Mouse (Mus musculus): ENCODE data around the gene Atg16l1. TPM values are rescaled to one million over a fixed set of nuclear protein-coding genes. Genes with fewer than 3 reads are reported as not detected.
"Not testable (repeated sequence)": the region's sequence is repeated elsewhere in the genome, so short reads cannot be mapped to it uniquely, and the experiment has no call there.

The Atg16l1 gene
- total RNA-seq, 1 experiment, result 63.4 TPM

- TF ChIP-seq HCFC1 (IDR thresholded peaks at IDR 0.05; ENCODE audit: borderline replicate concordance, insufficient read depth, low read length) (no peak), ZNF384 (IDR thresholded peaks at IDR 0.05; ENCODE audit: low read depth, low read length) (no peak), ZC3H11A (IDR thresholded peaks at IDR 0.05; ENCODE audit: borderline replicate concordance, low read depth, low read length) (no peak)
- in situ Hi-C loops (cut with MboI; ENCODE audit: low sequenced_read_pairs in 2 of 2, unreplicated experiment in 2 of 2), result no loop called here
- H3K4me1 ChIP-seq (ENCODE audit: control insufficient read depth in 2 of 2, insufficient read depth in 2 of 2, low read length in 2 of 2, poor library complexity in 1 of 2), result no peaks in the 10 kb centered on the region
- H3K9ac ChIP-seq (ENCODE audit: insufficient read depth, low read depth, low read length, poor library complexity, severe bottlenecking), result no peak overlapping the region
- H3K4me3 ChIP-seq (ENCODE audit: insufficient read depth in 1 of 2, low read depth in 1 of 2, low read length in 2 of 2, poor library complexity in 1 of 2, severe bottlenecking in 1 of 2), result no peak overlapping the region
- DNase-seq (ENCODE audit: low read depth, low spot score), result no peak
- H3K27ac ChIP-seq (ENCODE audit: insufficient read depth, low read depth, low read length, poor library complexity, severe bottlenecking), result no peak overlapping the region
- no peaks in the 10 kb centered on the region for H3K36me3 ChIP-seq (ENCODE audit: control insufficient read depth, insufficient read depth, low read length, poor library complexity, severe bottlenecking)
- no peaks in the 10 kb centered on the region for H3K9me3 ChIP-seq (ENCODE audit: control insufficient read depth, insufficient read depth, low read depth, low read length)
Measured at GRCm38 (mm10) chr1:87813681-87814080, 58.0 kb downstream of the Atg16l1 start.

DNA sequence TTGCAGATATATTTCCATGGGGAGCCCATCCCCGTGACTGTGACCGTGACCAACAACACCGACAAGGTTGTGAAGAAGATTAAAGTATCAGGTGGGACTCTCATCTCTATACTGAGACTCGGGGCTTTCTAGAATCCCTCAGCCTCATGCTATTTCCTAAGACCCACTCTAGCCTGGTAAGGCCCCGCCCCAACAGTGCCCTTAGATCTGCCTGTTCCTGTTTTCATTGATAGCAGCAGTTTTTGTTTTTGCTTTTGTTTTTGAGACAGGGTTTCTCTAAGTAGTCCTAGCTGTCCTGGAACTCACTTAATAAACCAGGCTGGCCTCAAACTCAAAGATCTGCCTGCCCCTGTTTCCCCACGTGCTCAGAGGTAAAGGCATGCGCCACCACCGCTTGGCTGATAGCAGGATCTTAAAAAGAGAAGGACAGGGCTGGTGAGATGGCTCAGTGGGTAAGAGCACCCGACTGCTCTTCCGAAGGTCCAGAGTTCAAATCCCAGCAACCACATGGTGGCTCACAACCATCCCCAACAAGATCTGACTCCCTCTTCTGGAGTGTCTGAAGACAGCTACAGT is 68.8 kb downstream of the Atg16l1 start:
- no peak for DNase-seq (ENCODE audit: low read depth, low spot score)
- TF ChIP-seq MAFK (IDR thresholded peaks at IDR 0.05; ENCODE audit: insufficient read depth, low read depth, low read length) (no peak), CHD2 (IDR thresholded peaks at IDR 0.05; ENCODE audit: low read depth, low read length) (no peak), ZC3H11A (IDR thresholded peaks at IDR 0.05; ENCODE audit: borderline replicate concordance, low read depth, low read length) (no peak), ZNF384 (IDR thresholded peaks at IDR 0.05; ENCODE audit: low read depth, low read length) (no peak), HCFC1 (IDR thresholded peaks at IDR 0.05; ENCODE audit: borderline replicate concordance, insufficient read depth, low read length) (no peak)
- no peak overlapping the region for H3K9ac ChIP-seq (ENCODE audit: insufficient read depth, low read depth, low read length, poor library complexity, severe bottlenecking)
- peaks cover 0 to 5% of the 10 kb centered on the region in 2 experiments; a peak in 1 of 4 replicates for H3K4me1 ChIP-seq (ENCODE audit: control insufficient read depth in 2 of 2, insufficient read depth in 2 of 2, low read length in 2 of 2, poor library complexity in 1 of 2)
- no peaks in the 10 kb centered on the region for H3K36me3 ChIP-seq (ENCODE audit: control insufficient read depth, insufficient read depth, low read length, poor library complexity, severe bottlenecking)
- no peak overlapping the region for H3K27ac ChIP-seq (ENCODE audit: insufficient read depth, low read depth, low read length, poor library complexity, severe bottlenecking)
- H3K9me3 ChIP-seq (ENCODE audit: control insufficient read depth, insufficient read depth, low read depth, low read length), result no peaks in the 10 kb centered on the region
- no peak overlapping the region for H3K4me3 ChIP-seq (ENCODE audit: insufficient read depth in 1 of 2, low read depth in 1 of 2, low read length in 2 of 2, poor library complexity in 1 of 2, severe bottlenecking in 1 of 2)
- in situ Hi-C loops (cut with MboI; ENCODE audit: low sequenced_read_pairs in 2 of 2, unreplicated experiment in 2 of 2), result no loop called here

GRCm38 (mm10) chr1:87825281-87825680 is 69.6 kb downstream of the Atg16l1 start:
- peaks cover 0 to 5% of the 10 kb centered on the region in 2 experiments; a peak in 1 of 4 replicates for H3K4me1 ChIP-seq (ENCODE audit: control insufficient read depth in 2 of 2, insufficient read depth in 2 of 2, low read length in 2 of 2, poor library complexity in 1 of 2)
- no peaks in the 10 kb centered on the region for H3K9me3 ChIP-seq (ENCODE audit: control insufficient read depth, insufficient read depth, low read depth, low read length)
- H3K9ac ChIP-seq (ENCODE audit: insufficient read depth, low read depth, low read length, poor library complexity, severe bottlenecking), result no peak overlapping the region
- no peaks in the 10 kb centered on the region for H3K36me3 ChIP-seq (ENCODE audit: control insufficient read depth, insufficient read depth, low read length, poor library complexity, severe bottlenecking)
- no peak overlapping the region for H3K27ac ChIP-seq (ENCODE audit: insufficient read depth, low read depth, low read length, poor library complexity, severe bottlenecking)
- in situ Hi-C loops (cut with MboI; ENCODE audit: low sequenced_read_pairs in 2 of 2, unreplicated experiment in 2 of 2), result no loop called here
- no peak for DNase-seq (ENCODE audit: low read depth, low spot score)
- TF ChIP-seq ZC3H11A (IDR thresholded peaks at IDR 0.05; ENCODE audit: borderline replicate concordance, low read depth, low read length) (peak; percentile 45; the same call in 1 of the 2 replicates), ZNF384 (IDR thresholded peaks at IDR 0.05; ENCODE audit: low read depth, low read length) (no peak)
- H3K4me3 ChIP-seq (ENCODE audit: insufficient read depth in 1 of 2, low read depth in 1 of 2, low read length in 2 of 2, poor library complexity in 1 of 2, severe bottlenecking in 1 of 2), result no peak overlapping the region

DNA sequence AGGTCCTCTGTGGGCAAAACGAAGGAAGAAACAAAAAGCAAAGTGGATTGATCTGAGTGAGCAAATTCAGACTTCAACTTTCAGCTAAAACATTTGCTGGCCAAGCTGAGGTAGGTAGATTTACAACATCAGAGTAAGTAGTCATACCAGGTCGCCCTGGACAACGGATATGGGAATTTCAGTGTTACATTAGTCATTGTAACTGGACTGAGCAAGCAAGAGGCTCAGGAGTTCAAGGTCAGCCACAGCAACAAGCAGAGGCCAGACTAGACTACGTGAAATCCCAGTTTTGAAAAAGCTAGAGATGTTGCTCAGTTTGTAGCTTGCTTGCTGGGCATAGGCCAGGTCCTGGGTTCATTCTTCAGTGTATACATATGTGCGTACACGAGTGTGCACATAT is 70.3 kb downstream of the Atg16l1 start:
- no peak overlapping the region for H3K27ac ChIP-seq (ENCODE audit: insufficient read depth, low read depth, low read length, poor library complexity, severe bottlenecking)
- H3K36me3 ChIP-seq (ENCODE audit: control insufficient read depth, insufficient read depth, low read length, poor library complexity, severe bottlenecking), result no peaks in the 10 kb centered on the region
- no peak for DNase-seq (ENCODE audit: low read depth, low spot score)
- H3K4me1 ChIP-seq (ENCODE audit: control insufficient read depth in 2 of 2, insufficient read depth in 2 of 2, low read length in 2 of 2, poor library complexity in 1 of 2), result peaks cover 0 to 5% of the 10 kb centered on the region in 2 experiments; a peak in 1 of 4 replicates
- in situ Hi-C loops (cut with MboI; ENCODE audit: low sequenced_read_pairs in 2 of 2, unreplicated experiment in 2 of 2), result no loop called here
- no peak overlapping the region for H3K9ac ChIP-seq (ENCODE audit: insufficient read depth, low read depth, low read length, poor library complexity, severe bottlenecking)
- H3K4me3 ChIP-seq (ENCODE audit: insufficient read depth in 1 of 2, low read depth in 1 of 2, low read length in 2 of 2, poor library complexity in 1 of 2, severe bottlenecking in 1 of 2), result no peak overlapping the region
- TF ChIP-seq ZNF384 (IDR thresholded peaks at IDR 0.05; ENCODE audit: low read depth, low read length) (no peak), MAFK (IDR thresholded peaks at IDR 0.05; ENCODE audit: insufficient read depth, low read depth, low read length) (no peak), CHD2 (IDR thresholded peaks at IDR 0.05; ENCODE audit: low read depth, low read length) (no peak), HCFC1 (IDR thresholded peaks at IDR 0.05; ENCODE audit: borderline replicate concordance, insufficient read depth, low read length) (no peak), ZC3H11A (IDR thresholded peaks at IDR 0.05; ENCODE audit: borderline replicate concordance, low read depth, low read length) (no peak)
- H3K9me3 ChIP-seq (ENCODE audit: control insufficient read depth, insufficient read depth, low read depth, low read length), result no peaks in the 10 kb centered on the region

- in situ Hi-C loops (cut with MboI; ENCODE audit: low sequenced_read_pairs in 2 of 2, unreplicated experiment in 2 of 2), result no loop called here
- TF ChIP-seq CHD2 (IDR thresholded peaks at IDR 0.05; ENCODE audit: low read depth, low read length) (no peak), ZC3H11A (IDR thresholded peaks at IDR 0.05; ENCODE audit: borderline replicate concordance, low read depth, low read length) (no peak), HCFC1 (IDR thresholded peaks at IDR 0.05; ENCODE audit: borderline replicate concordance, insufficient read depth, low read length) (no peak), MAFK (IDR thresholded peaks at IDR 0.05; ENCODE audit: insufficient read depth, low read depth, low read length) (no peak), ZNF384 (IDR thresholded peaks at IDR 0.05; ENCODE audit: low read depth, low read length) (no peak)
- H3K27ac ChIP-seq (ENCODE audit: insufficient read depth, low read depth, low read length, poor library complexity, severe bottlenecking), result no peak overlapping the region
- peaks cover 0 to 5% of the 10 kb centered on the region in 2 experiments; a peak in 1 of 4 replicates for H3K4me1 ChIP-seq (ENCODE audit: control insufficient read depth in 2 of 2, insufficient read depth in 2 of 2, low read length in 2 of 2, poor library complexity in 1 of 2)
- no peak overlapping the region for H3K4me3 ChIP-seq (ENCODE audit: insufficient read depth in 1 of 2, low read depth in 1 of 2, low read length in 2 of 2, poor library complexity in 1 of 2, severe bottlenecking in 1 of 2)
- no peak overlapping the region for H3K9ac ChIP-seq (ENCODE audit: insufficient read depth, low read depth, low read length, poor library complexity, severe bottlenecking)
- no peaks in the 10 kb centered on the region for H3K9me3 ChIP-seq (ENCODE audit: control insufficient read depth, insufficient read depth, low read depth, low read length)
- DNase-seq (ENCODE audit: low read depth, low spot score), result no peak
- H3K36me3 ChIP-seq (ENCODE audit: control insufficient read depth, insufficient read depth, low read length, poor library complexity, severe bottlenecking), result no peaks in the 10 kb centered on the region
Measured at GRCm38 (mm10) chr1:87826474-87826873, 70.8 kb downstream of the Atg16l1 start.

- H3K4me3 ChIP-seq (ENCODE audit: insufficient read depth in 1 of 2, low read depth in 1 of 2, low read length in 2 of 2, poor library complexity in 1 of 2, severe bottlenecking in 1 of 2); H3K36me3 ChIP-seq (ENCODE audit: control insufficient read depth, insufficient read depth, low read length, poor library complexity, severe bottlenecking); H3K9me3 ChIP-seq (ENCODE audit: control insufficient read depth, insufficient read depth, low read depth, low read length); H3K27ac ChIP-seq (ENCODE audit: insufficient read depth, low read depth, low read length, poor library complexity, severe bottlenecking); in situ Hi-C loops (cut with MboI; ENCODE audit: low sequenced_read_pairs in 2 of 2, unreplicated experiment in 2 of 2); H3K4me1 ChIP-seq (ENCODE audit: control insufficient read depth in 2 of 2, insufficient read depth in 2 of 2, low read length in 2 of 2, poor library complexity in 1 of 2); H3K9ac ChIP-seq (ENCODE audit: insufficient read depth, low read depth, low read length, poor library complexity, severe bottlenecking); DNase-seq (ENCODE audit: low read depth, low spot score): not testable (repeated sequence)
Measured at GRCm38 (mm10) chr1:87827476-87827875, 71.8 kb downstream of the Atg16l1 start.
